Mouse (Mus musculus) heart, adult 2 months (tissue): ENCODE results near the gene Mrgprg. TPM values are rescaled to one million over a fixed set of nuclear protein-coding genes. Genes with fewer than 3 reads are reported as not detected.
A peak's percentile ranks its signal among the peaks of the same experiment; 100 is the strongest.

Experiments used
- DNase-seq, 2 experiments: peaks; one replicate each; pipeline ENCODE4 v3.0.0; 2021
- H3K27ac ChIP-seq: fragments of 200-600 bp; 2 replicates; pipeline ENCODE4 v1.8.1; 2022
- H3K27me3 ChIP-seq: fragments of 200-500 bp; 2 replicates; pipeline ENCODE4 v1.6.1; 2012; ENCODE audit warnings: mild to moderate bottlenecking, low read length, inconsistent platforms, mixed read lengths; ENCODE audit not compliant: control insufficient read depth, insufficient read depth
- H3K36me3 ChIP-seq: fragments of 200-500 bp; 2 replicates; pipeline ENCODE4 v1.6.1; 2012; ENCODE audit warnings: low read length, inconsistent platforms; ENCODE audit not compliant: control insufficient read depth, insufficient read depth
- H3K4me1 ChIP-seq: fragments of 200-500 bp; 2 replicates; pipeline ENCODE4 v1.6.1; 2011; ENCODE audit warnings: low read length; ENCODE audit not compliant: control insufficient read depth, insufficient read depth
- H3K4me3 ChIP-seq: fragments of 200-600 bp; 2 replicates; pipeline ENCODE4 v1.8.1; 2022
- H3K79me2 ChIP-seq: fragments of 200-500 bp; replicated peaks from 2 replicates; pipeline ENCODE4 v1.6.1; 2012; ENCODE audit warnings: mild to moderate bottlenecking, inconsistent platforms, low read length, moderate library complexity, mixed read lengths; ENCODE audit not compliant: control insufficient read depth, insufficient read depth
- H3K9ac ChIP-seq: fragments of 200-500 bp; 2 replicates; pipeline ENCODE4 v1.6.1; 2012; ENCODE audit warnings: low read depth, mild to moderate bottlenecking, control low read depth, inconsistent platforms, low read length, mixed read lengths
- CTCF ChIP-seq: fragments of 200-600 bp; IDR thresholded peaks from 2 replicates; pipeline ENCODE4 v1.8.1; 2022; ENCODE audit warnings: antibody characterized with exemption, mild to moderate bottlenecking, moderate library complexity
- EP300 ChIP-seq: fragments of 200-500 bp; IDR thresholded peaks from 2 replicates; pipeline ENCODE4 v1.6.1; 2011; ENCODE audit warnings: low read depth, low read length, control low read depth; ENCODE audit not compliant: insufficient read depth
- POLR2A ChIP-seq: fragments of 200-500 bp; IDR thresholded peaks from 2 replicates; pipeline ENCODE4 v1.6.1; 2011; ENCODE audit warnings: mild to moderate bottlenecking, low read depth, low read length, control low read depth; ENCODE audit not compliant: insufficient read depth
- WGBS: fragments of 180-500 bp; shearing (Covaris S2); methylation state at CpG from one replicate; pipeline ENCODE4 v1.1.7; 2018; 5-methylcytosine and 5-hydroxymethylcytosine counted together
- intact Hi-C: fragments of 180-260 bp; cut with DNase I; formaldehyde crosslinking; loops from one replicate; pipeline ENCODE4 v1.15.1; 2025
- polyA plus RNA-seq: library from polyadenylated mRNA; depleted of rRNA; stranded (reverse); fragments of >200 nt; gene quantifications from 2 replicates; pipeline ENCODE4 v1.2.3, GENCODE M21; 2012
- total RNA-seq, 2 experiments: library from RNA; stranded (reverse); gene quantifications; 2 replicates each; pipeline ENCODE4 v1.2.3; 2021

Gene Mrgprg
- total and polyA plus RNA-seq, 3 experiments: 0.18 TPM; not detected in 2

DNA sequence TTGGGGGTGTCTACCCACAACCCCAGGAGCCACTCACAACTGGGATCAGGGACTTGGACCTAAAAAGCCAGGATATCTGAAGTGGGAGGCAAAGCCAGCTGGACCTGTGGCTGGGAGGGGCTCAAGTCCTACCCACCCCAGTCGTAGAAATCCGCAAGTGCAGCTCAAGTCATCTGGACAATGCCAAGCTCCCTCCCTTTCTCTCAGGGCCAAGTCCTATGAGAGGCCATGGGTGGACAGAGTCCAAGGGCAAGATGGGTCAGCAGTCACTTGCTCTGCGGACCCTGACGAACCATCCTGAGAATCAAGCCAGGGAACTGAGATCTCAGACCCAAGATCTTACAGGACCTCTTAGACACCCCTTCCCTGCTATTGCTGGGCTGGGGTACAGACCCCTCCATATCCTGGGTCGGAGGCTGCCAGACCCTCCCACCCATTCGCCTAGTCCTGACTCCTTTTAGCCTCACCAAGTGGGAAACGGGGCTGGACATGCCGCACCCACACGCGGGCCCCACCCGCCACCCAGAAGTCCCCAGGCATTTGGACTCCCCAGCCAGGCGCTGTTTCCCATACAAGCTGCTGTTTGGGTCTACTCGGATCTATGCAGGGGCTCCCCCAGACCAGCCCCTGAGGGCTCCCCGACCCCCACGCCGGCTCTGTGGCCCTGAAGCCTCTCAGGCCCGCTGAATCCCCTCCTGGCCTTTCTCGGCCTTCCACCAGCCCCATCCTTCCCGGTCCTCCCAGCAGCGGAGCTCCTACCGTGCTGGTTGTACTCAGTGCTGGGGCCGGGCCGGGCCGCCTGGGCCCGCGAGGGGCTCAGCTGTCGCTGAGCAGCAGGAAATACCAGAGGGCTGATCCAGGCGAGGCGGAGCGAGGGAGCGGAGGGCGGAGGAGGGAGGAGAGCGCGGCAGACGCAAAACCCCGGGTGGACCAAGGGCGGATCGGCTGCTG, 27.0 kb downstream of the Mrgprg start:
- H3K4me1 ChIP-seq: peaks cover 13% of the 10 kb centered on the region
- intact Hi-C loops: no loop called here
- H3K9ac ChIP-seq: peak overlapping the region; percentile 78
- peak overlapping the region; percentile 90 for H3K4me3 ChIP-seq
- DNase-seq: peak; percentile 88 to 89
- WGBS: 3% methylated on average over 37 of the region's 38 CpGs
- H3K79me2 ChIP-seq: no peaks in the 10 kb centered on the region
- peak overlapping the region; percentile 91 for H3K27ac ChIP-seq
- TF ChIP-seq EP300: 0 out of 2 replicates have a peak, but pooled peaks have one; percentile 38
- 0 out of 2 replicates have a peak, but pooled peaks have one; percentile 3 for TF ChIP-seq CTCF
- TF ChIP-seq POLR2A: peak; percentile 70
- no peaks in the 10 kb centered on the region for H3K27me3 ChIP-seq
- no peaks in the 10 kb centered on the region for H3K36me3 ChIP-seq

DNA sequence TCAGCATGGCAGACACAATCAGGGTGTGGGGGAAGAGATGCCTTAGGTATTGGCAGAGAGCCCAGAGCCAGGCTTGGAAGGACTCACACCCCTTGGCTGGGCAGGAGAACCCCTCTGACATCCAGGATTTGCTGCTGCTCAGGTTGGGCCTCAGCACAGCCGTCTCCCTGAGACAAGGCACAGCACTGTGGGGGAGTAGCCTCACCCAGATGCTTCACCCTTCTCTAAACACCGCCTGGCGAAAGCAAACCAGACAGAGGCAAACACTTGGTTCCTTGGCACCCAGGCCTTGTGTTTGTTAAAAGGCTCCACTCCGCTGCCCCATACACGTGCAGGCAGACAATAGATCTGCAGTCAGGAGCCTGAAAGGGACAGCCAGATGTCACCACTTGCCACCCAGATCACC, 28.2 kb downstream of the Mrgprg start:
- 38% methylated on average over 5 of the region's 5 CpGs for WGBS
- Histone ChIP-seq H3K36me3 (no peaks in the 10 kb centered on the region), H3K4me3 (no peak overlapping the region), H3K9ac (no peak overlapping the region; the same call in 1 of the 2 replicates), H3K27me3 (no peaks in the 10 kb centered on the region), H3K79me2 (no peaks in the 10 kb centered on the region), H3K27ac (no peak overlapping the region; the same call in none of the 2 replicates), H3K4me1 (peaks cover 13% of the 10 kb centered on the region)
- peak in 1 of 2 experiments; percentile 36 for DNase-seq
- intact Hi-C loops: no loop called here
- TF ChIP-seq EP300 (no peak), POLR2A (no peak), CTCF (no peak)

DNA sequence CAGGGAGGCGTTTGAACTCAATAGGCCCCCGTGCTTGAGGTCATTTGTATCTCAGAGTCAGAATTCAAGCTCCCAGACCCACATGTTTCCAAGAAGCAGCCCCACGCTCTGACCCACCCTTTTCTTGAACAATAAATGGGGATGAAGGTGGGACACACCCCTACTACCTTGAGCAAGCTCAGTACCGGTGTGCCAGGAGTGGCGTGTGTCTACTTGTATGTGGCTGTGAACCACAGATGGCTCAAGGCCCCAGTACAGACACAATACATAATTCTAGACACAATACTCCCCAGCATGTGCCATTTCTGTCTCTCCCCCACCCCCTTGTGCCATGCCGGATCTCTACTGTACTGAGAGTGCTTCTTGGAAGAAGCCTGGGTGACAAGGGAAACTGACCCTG, 28.6 kb downstream of the Mrgprg start:
- intact Hi-C loops: no loop called here
- Histone ChIP-seq H3K9ac (no peak overlapping the region), H3K27ac (no peak overlapping the region), H3K79me2 (no peaks in the 10 kb centered on the region), H3K27me3 (no peaks in the 10 kb centered on the region), H3K36me3 (no peaks in the 10 kb centered on the region), H3K4me3 (no peak overlapping the region), H3K4me1 (peaks cover 13% of the 10 kb centered on the region)
- no peak for TF ChIP-seq CTCF
- TF ChIP-seq POLR2A: no peak
- TF ChIP-seq EP300: no peak
- 66% methylated on average over 6 of the region's 6 CpGs for WGBS
- no peak for DNase-seq

DNA sequence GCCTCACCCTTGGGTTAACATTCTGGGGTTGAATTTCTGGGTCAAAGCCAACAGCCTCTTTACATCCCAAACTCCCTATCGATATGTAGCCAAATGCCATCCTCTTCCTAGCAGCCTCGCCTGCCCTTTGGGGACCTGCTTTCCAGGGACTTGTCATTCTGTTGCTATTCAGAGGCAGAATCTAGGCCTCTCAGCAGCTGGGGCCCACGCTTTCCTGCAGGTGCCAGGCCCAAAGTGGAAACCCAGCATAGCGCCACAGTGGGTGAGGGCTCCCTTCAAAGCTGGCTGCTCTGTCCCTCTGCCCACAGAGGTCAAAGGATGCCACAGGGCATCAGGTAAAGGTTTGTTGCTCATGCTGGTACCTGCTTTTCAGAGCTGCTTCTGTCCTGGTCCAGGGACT, 33.0 kb downstream of the Mrgprg start:
- no peak for TF ChIP-seq POLR2A
- no peak for TF ChIP-seq CTCF
- TF ChIP-seq EP300: no peak
- 75% methylated on average over 4 of the region's 4 CpGs for WGBS
- Histone ChIP-seq H3K79me2 (no peaks in the 10 kb centered on the region), H3K36me3 (no peaks in the 10 kb centered on the region), H3K4me3 (no peak overlapping the region), H3K9ac (no peak overlapping the region), H3K4me1 (peaks cover 9% of the 10 kb centered on the region), H3K27me3 (no peaks in the 10 kb centered on the region), H3K27ac (no peak overlapping the region)
- DNase-seq: no peak
- intact Hi-C loops: no loop called here

DNA sequence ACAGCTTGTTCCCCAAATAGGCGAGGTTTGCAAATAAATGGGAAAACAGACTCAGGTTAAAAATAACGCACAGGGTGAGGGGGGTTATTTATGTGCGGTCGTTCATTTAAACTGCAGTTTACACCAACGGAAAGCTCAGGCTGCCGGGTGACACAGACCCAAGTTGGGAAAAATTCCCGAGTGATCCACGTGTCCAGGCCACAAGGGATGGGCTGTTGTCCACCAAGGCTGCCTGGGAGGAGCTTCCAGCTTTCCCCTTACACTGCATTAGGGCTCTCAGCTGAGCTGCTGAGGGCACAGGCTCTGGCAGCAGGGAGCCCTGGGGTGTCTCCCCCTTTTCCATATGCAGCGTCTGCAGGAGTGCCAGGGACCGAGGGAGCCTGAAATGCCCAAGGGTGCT, 36.9 kb downstream of the Mrgprg start:
- H3K27ac ChIP-seq: peak overlapping the region; percentile 45
- no peaks in the 10 kb centered on the region for H3K79me2 ChIP-seq
- TF ChIP-seq CTCF (no peak), POLR2A (no peak), EP300 (no peak)
- H3K4me1 ChIP-seq: peaks cover 6% of the 10 kb centered on the region; the same call in 1 of the 2 replicates
- no peaks in the 10 kb centered on the region for H3K36me3 ChIP-seq
- 65% methylated on average over 10 of the region's 10 CpGs for WGBS
- peak; percentile 59 to 67 for DNase-seq
- H3K4me3 ChIP-seq: no peak overlapping the region
- no peak overlapping the region for H3K9ac ChIP-seq
- intact Hi-C loops: no loop called here
- H3K27me3 ChIP-seq: no peaks in the 10 kb centered on the region

DNA sequence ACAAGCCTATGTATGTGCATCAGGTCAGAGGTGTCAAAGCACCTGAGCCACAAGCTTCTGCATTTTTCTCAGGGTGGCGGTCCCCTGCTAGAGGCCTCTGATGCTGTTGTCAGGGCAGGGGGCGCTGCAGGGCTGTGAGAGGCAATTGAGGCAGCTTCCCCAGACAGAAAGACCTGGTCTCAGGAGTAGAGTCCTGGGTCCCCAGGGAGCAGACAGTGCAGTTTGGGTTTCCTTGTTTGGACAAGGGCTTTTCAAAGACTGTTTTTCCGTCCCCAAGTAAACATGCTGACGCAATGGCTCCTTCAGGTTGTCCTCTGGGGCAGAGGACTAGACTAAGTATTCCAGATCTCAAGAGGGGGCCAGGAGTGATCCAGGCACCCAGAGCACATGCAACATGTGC, 40.4 kb downstream of the Mrgprg start:
- H3K4me1 ChIP-seq: peaks cover 6% of the 10 kb centered on the region; the same call in 1 of the 2 replicates
- no peaks in the 10 kb centered on the region for H3K79me2 ChIP-seq
- no peaks in the 10 kb centered on the region for H3K27me3 ChIP-seq
- H3K4me3 ChIP-seq: no peak overlapping the region
- intact Hi-C loops: no loop called here
- TF ChIP-seq POLR2A (no peak), CTCF (no peak), EP300 (no peak)
- no peak overlapping the region for H3K9ac ChIP-seq
- DNase-seq: no peak
- no peaks in the 10 kb centered on the region for H3K36me3 ChIP-seq
- 82% methylated on average over 4 of the region's 4 CpGs for WGBS
- no peak overlapping the region for H3K27ac ChIP-seq
